Mouse (Mus musculus): ENCODE results near the gene Ncapd3.

DNA sequence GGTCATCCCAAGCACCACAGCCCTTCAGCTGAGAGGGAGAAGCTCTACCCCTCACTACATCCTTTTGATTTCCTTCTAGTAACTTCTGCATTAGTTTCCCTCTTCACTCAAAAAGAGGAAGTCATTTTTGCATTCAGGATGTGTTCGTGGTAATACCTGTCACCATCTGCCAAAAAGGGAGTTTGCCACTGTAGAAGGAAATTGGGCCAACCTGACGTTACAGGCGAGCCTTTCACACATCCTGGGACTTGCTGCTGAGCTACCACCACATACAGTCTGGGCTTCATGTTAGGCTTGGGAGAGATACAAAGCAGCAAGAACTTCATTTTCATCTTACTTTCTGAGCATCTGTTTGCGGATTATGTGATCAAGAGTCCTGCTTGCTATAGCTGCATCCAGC lies 6.3 kb upstream of the Ncapd3 start:
- TF ChIP-seq CTCF (IDR thresholded peaks at IDR 0.05; ENCODE audit: insufficient read depth, low read length) (no peak), POLR2A (IDR thresholded peaks at IDR 0.05; ENCODE audit: borderline replicate concordance, extremely low read depth, low read depth, low read length) (no peak)

Measured in lung, adult 2 months (tissue).